Mouse (Mus musculus) intestine, embryonic 16.5 days (tissue): ENCODE results near the gene Shc3. TPM values are rescaled to one million over a fixed set of nuclear protein-coding genes. Genes with fewer than 3 reads are reported as not detected.

ENCODE experiments used
- ATAC-seq: fragments of 200-750 bp; cut with Nextera tagmentation; 2 replicates; pipeline ENCODE4 v1.8.0; 2017; ENCODE audit warnings: moderate TSS enrichment, moderate library complexity
- H3K27ac ChIP-seq: fragments of 300-500 bp; sonication (generic); 2 replicates; pipeline ENCODE4 v1.5.1; 2014; ENCODE audit warnings: mild to moderate bottlenecking, low read length
- H3K27me3 ChIP-seq: fragments of 300-500 bp; sonication (generic); replicated peaks from 2 replicates; pipeline ENCODE4 v1.6.1; 2014; ENCODE audit warnings: low read length, control low read depth, mixed read lengths; ENCODE audit not compliant: control insufficient read depth, insufficient read depth
- H3K36me3 ChIP-seq: fragments of 300-500 bp; sonication (generic); 2 replicates; pipeline ENCODE4 v1.6.1; 2014; ENCODE audit warnings: low read length, control low read depth; ENCODE audit not compliant: control insufficient read depth, insufficient read depth
- H3K4me1 ChIP-seq: fragments of 300-500 bp; sonication (generic); 2 replicates; pipeline ENCODE4 v1.6.1; 2014; ENCODE audit warnings: low read length, control low read depth, mixed read lengths; ENCODE audit not compliant: control insufficient read depth, insufficient read depth
- H3K4me2 ChIP-seq: fragments of 300-500 bp; sonication (generic); 2 replicates; pipeline ENCODE4 v1.6.1; 2014; ENCODE audit warnings: low read depth, low read length, control low read depth
- H3K4me3 ChIP-seq: fragments of 300-500 bp; sonication (generic); 2 replicates; pipeline ENCODE4 v1.5.1; 2014; ENCODE audit warnings: mild to moderate bottlenecking, low read length
- H3K9ac ChIP-seq: fragments of 300-500 bp; sonication (generic); 2 replicates; pipeline ENCODE4 v1.6.1; 2014; ENCODE audit warnings: low read depth, low read length
- H3K9me3 ChIP-seq: fragments of 300-500 bp; sonication (generic); 2 replicates; pipeline ENCODE4 v1.6.1; 2016; ENCODE audit warnings: low read length, control low read depth; ENCODE audit not compliant: control insufficient read depth
- WGBS: fragments of 180-500 bp; shearing (Covaris S2); extraction: QIAGEN DNeasy Blood & Tissue Kit; methylation state at CpG from one replicate; pipeline ENCODE4 v1.1.7; 2014; 5-methylcytosine and 5-hydroxymethylcytosine counted together
- polyA plus RNA-seq: library from polyadenylated mRNA; unstranded; fragments of >200 nt; fragmentation: Nextera tagmentation; extraction: Ambion mirVana; gene quantifications from 2 replicates; pipeline ENCODE4 v1.2.1, GENCODE M21; 2015

Gene Shc3
- polyA plus RNA-seq, 1 experiment from 2014 or later, result 0.07 TPM

DNA sequence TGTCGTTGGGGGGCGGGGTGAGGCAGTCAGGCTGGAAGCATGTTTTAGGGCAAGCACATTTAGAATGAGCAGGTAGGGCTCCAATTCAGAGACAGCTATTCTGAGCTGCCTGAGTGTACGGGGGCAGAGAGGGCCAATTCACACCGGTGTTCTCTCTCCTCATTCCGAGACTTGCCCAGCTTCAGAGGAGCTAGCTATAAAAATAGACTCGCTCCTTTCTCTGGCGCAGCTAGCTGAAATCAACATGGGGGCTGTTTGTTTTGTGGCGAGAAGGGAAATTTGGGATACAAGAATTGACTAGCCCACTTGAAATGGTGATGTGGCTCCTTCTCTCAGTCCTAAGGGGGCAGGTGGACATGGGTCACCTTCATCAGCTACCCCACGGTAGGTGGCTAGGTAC, 60.4 kb downstream of the Shc3 start:
- Histone ChIP-seq H3K27me3 (no peaks in the 10 kb centered on the region), H3K9me3 (no peaks in the 10 kb centered on the region), H3K4me3 (no peak overlapping the region), H3K4me1 (no peaks in the 10 kb centered on the region), H3K36me3 (no peaks in the 10 kb centered on the region), H3K4me2 (no peak overlapping the region), H3K27ac (no peak overlapping the region), H3K9ac (no peak overlapping the region)
- ATAC-seq, result no peak
- WGBS, result 86% methylated on average over 9 of the region's 9 CpGs

DNA sequence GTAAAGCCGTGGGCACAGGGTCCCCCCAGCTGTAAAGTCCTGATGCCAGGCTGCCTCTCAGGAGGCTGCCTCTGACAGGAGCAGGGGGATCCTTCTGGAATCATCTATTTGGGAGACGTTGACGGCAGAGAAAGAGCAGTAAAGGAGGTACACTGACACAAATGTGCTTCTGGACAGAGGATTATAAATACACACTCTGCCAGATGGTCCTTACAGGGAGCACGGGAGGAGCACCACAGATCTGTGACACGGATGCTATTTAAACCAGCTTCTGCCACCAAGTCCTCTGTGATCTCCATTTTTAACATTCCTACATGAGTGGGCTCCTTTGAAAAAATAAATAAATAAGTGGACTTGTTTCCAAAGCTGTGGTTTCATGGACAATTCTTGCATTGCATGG, 63.5 kb downstream of the Shc3 start:
- H3K9ac ChIP-seq, result no peak overlapping the region
- H3K36me3 ChIP-seq, result no peaks in the 10 kb centered on the region
- no peak overlapping the region for H3K27ac ChIP-seq
- H3K4me1 ChIP-seq, result no peaks in the 10 kb centered on the region
- 80% methylated on average over 5 of the region's 5 CpGs for WGBS
- no peak for ATAC-seq
- H3K4me3 ChIP-seq, result no peak overlapping the region
- H3K27me3 ChIP-seq, result no peaks in the 10 kb centered on the region
- H3K9me3 ChIP-seq, result no peaks in the 10 kb centered on the region
- no peak overlapping the region for H3K4me2 ChIP-seq

DNA sequence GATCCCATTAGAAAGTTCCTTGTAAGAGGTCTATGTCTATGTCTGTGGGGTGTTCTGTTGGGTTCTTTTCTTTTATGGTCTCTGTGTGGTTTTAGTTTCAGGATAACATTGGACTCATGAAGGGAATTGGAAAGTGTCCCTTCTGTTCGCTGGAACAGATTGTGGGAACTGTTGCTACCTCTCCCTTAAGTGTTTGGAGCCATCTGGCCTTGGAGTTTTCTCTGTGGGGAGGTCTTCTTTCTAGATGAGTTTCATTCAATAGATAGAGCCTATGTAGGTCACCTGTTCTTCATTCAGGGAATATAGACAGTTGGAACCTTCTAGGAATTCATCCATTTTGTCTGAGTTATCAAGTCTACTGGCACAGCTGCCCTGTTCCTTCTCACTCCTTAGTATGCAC, 69.5 kb downstream of the Shc3 start:
- Histone ChIP-seq H3K36me3 (no peaks in the 10 kb centered on the region), H3K27me3 (no peaks in the 10 kb centered on the region), H3K27ac (no peak overlapping the region), H3K4me1 (no peaks in the 10 kb centered on the region), H3K4me2 (no peak overlapping the region), H3K9me3 (no peaks in the 10 kb centered on the region), H3K4me3 (no peak overlapping the region), H3K9ac (no peak overlapping the region)
- no peak for ATAC-seq
- 96% methylated on average over 1 of the region's 1 CpGs for WGBS

DNA sequence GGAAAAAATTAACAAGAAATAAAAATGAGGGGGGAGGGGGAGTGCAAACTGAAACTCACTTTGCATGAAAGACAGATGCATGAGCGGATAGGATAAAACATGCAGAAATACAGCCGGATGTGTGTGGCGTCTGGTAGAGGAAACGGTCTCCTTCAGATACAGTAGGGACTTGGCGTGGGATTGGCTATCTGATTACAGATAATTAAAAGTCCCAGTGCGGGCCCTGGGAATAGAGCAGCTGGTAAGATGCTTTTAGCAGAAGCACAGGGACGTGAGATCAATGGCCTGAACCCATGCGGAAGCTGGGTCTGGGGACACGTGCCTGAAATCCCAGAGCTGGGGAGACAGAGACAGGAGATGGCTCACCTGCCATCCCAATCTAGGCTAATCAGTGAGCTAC, 75.5 kb downstream of the Shc3 start:
- H3K36me3 ChIP-seq, result no peaks in the 10 kb centered on the region
- H3K27ac ChIP-seq, result no peak overlapping the region
- H3K9me3 ChIP-seq, result no peaks in the 10 kb centered on the region
- H3K4me1 ChIP-seq, result no peaks in the 10 kb centered on the region
- ATAC-seq, result no peak
- H3K9ac ChIP-seq, result no peak overlapping the region
- H3K4me3 ChIP-seq, result no peak overlapping the region
- H3K27me3 ChIP-seq, result no peaks in the 10 kb centered on the region
- 84% methylated on average over 9 of the region's 9 CpGs for WGBS
- no peak overlapping the region for H3K4me2 ChIP-seq

DNA sequence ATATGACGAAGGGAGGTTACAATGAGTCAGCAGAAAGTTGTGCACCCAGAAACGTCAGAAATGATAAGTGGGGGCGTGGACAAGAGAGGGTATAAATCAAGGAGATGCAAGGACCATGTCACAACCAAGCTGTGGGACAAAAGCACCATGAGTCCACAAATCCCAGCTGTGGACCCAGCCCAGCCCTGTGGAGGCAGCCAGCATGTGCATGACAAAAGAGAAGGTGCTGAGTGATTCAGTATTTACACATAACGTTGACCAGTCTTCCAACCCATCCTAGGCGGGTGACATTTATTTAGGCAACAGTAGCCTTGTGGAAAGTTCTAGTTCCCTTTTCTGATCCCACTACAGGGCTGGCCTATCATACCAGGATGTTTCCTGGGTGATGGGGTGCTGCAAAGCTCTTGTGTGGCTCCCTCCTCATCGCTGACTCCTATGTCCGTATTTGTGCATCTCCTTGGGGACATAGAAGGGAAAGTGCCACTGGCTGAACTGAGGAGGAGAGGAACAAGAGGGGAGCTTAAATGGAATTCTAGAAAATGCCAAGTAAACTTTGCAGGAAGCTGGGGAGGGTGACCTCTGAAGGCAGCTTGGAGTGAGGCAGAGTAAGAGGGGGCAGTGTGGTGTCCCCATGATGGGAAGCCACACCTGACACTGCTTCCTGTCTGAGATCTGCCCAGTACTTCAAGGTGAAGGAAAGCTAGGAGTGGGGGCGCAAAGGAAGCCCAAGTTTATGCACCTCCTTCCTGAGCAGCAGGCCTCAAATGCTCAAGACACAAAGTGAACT, 77.4 kb downstream of the Shc3 start:
- H3K36me3 ChIP-seq, result no peaks in the 10 kb centered on the region
- no peaks in the 10 kb centered on the region for H3K4me1 ChIP-seq
- no peaks in the 10 kb centered on the region for H3K27me3 ChIP-seq
- H3K4me2 ChIP-seq, result no peak overlapping the region
- ATAC-seq, result no peak
- H3K4me3 ChIP-seq, result no peak overlapping the region
- 65% methylated on average over 8 of the region's 8 CpGs for WGBS
- no peaks in the 10 kb centered on the region for H3K9me3 ChIP-seq
- no peak overlapping the region for H3K27ac ChIP-seq
- no peak overlapping the region for H3K9ac ChIP-seq

DNA sequence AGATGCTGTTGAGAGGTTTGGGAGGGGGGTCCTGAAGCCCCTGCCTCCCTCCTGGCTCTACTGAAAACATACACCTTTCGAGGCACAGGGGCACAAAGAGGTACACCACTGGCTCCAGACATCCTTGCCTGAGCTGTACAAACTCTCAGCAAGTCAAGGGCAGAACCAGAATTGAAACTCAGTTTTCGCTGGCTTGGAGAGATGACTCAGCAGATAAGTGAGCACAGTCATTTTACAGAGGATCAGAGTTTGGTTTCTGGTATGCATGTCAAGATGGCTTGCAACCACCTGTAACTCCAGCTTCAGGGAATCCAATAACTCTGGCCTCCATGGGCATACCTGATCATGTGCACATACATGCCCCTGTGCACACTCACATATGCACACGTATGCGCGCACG, 79.0 kb downstream of the Shc3 start:
- Histone ChIP-seq H3K4me3 (no peak overlapping the region), H3K4me2 (no peak overlapping the region), H3K9me3 (no peaks in the 10 kb centered on the region), H3K36me3 (no peaks in the 10 kb centered on the region), H3K4me1 (no peaks in the 10 kb centered on the region), H3K27ac (no peak overlapping the region), H3K27me3 (no peaks in the 10 kb centered on the region), H3K9ac (no peak overlapping the region)
- ATAC-seq, result no peak
- WGBS, result 87% methylated on average over 6 of the region's 6 CpGs

DNA sequence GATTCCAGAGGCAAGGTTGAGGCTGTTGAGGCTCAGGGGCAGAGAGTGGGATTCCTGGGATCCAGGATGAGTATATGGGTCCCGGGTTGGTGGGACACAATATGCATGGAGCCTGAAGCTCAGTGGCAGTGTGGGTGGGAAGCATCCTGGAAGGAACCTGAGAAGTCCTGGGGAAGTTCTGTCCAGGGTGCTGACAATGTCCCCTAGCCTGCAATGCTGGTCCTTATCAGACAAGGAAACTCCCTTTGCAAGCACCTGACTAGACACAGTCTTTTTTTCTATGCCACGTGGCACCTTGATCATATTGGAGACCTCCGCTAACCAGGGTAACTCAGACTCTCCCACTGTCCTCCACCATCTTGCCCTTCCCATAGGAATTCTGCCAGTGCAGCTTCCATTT, 80.3 kb downstream of the Shc3 start:
- Histone ChIP-seq H3K4me1 (no peaks in the 10 kb centered on the region), H3K36me3 (no peaks in the 10 kb centered on the region), H3K27ac (no peak overlapping the region), H3K27me3 (no peaks in the 10 kb centered on the region), H3K4me2 (no peak overlapping the region), H3K4me3 (no peak overlapping the region), H3K9ac (no peak overlapping the region), H3K9me3 (no peaks in the 10 kb centered on the region)
- no peak for ATAC-seq
- WGBS, result 67% methylated on average over 3 of the region's 3 CpGs

DNA sequence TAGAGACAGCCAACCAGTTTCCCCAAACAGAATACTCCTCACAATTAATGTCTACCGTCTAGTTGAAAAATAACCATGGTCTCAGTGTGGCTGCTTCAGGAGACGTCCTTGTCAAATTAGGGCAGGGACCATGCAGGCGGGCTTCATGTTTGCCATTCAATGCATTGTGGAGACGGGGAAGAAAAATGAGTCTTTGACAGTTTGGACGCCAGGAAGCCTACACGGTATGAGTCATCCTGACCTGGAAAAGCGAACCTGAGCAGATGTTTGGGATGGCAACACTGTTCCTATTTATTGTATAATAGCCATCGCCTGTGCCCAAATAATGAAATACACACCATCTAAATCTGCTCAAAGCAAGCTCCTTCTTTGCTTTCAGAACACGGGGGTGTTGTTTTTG, 83.9 kb downstream of the Shc3 start:
- Histone ChIP-seq H3K4me3 (no peak overlapping the region), H3K9me3 (no peaks in the 10 kb centered on the region), H3K4me1 (no peaks in the 10 kb centered on the region), H3K4me2 (no peak overlapping the region), H3K27ac (no peak overlapping the region), H3K9ac (no peak overlapping the region), H3K27me3 (no peaks in the 10 kb centered on the region), H3K36me3 (no peaks in the 10 kb centered on the region)
- whole genome bisulfite sequencing, result 76% methylated on average over 9 of the region's 9 CpGs
- ATAC-seq, result no peak

DNA sequence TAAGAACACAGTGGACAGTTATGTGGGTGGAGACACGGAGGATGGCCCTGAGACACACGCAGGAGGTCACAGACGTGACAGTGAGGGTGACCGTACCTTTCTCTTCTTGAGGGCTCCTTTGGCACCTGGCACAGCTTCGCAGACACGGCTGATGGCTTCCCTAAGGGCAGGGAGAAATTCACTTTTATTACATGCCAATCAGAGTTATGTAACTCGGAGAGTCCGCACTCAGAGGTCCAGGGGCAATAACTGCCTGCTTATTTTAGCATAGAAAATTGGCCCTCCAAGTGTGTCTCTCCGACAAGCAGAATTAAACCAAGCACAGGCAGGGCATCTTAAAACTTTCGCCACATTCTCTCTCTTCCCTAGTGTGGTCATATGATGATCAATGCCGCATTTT, 86.4 kb downstream of the Shc3 start:
- Histone ChIP-seq H3K4me1 (no peaks in the 10 kb centered on the region), H3K27ac (no peak overlapping the region), H3K9ac (no peak overlapping the region), H3K4me2 (no peak overlapping the region), H3K36me3 (no peaks in the 10 kb centered on the region), H3K4me3 (no peak overlapping the region), H3K27me3 (no peaks in the 10 kb centered on the region), H3K9me3 (no peaks in the 10 kb centered on the region)
- 81% methylated on average over 11 of the region's 11 CpGs for WGBS
- ATAC-seq, result no peak
